Mouse (Mus musculus) heart, embryonic 16.5 days (tissue): ENCODE measurements around the gene Cpeb2. TPM values are rescaled to one million over a fixed set of nuclear protein-coding genes. Genes with fewer than 3 reads are reported as not detected.

Experiments used
- ATAC-seq: fragments of 200-750 bp; cut with Nextera tagmentation; replicated peaks from 2 replicates; pipeline ENCODE4 v1.8.0; 2017; ENCODE audit warnings: moderate number of reproducible peaks; ENCODE audit not compliant: insufficient read depth, low FRiP score; ENCODE audit errors: extremely low read depth
- H3K27ac ChIP-seq: fragments of 300-500 bp; sonication (generic); 2 replicates; pipeline ENCODE4 v1.5.1; 2014; ENCODE audit warnings: mild to moderate bottlenecking, low read length, control low read depth, moderate library complexity
- H3K27me3 ChIP-seq: fragments of 300-500 bp; sonication (generic); 2 replicates; pipeline ENCODE4 v1.6.1; 2014; ENCODE audit warnings: low read length, mixed read lengths; ENCODE audit not compliant: control insufficient read depth, insufficient read depth
- H3K36me3 ChIP-seq: fragments of 300-500 bp; sonication (generic); 2 replicates; pipeline ENCODE4 v1.6.1; 2014; ENCODE audit not compliant: control insufficient read depth, insufficient read depth
- H3K4me1 ChIP-seq: fragments of 300-500 bp; sonication (generic); 2 replicates; pipeline ENCODE4 v1.6.1; 2014; ENCODE audit warnings: low read length, mixed read lengths; ENCODE audit not compliant: control insufficient read depth, insufficient read depth
- H3K4me2 ChIP-seq: fragments of 300-500 bp; sonication (generic); 2 replicates; pipeline ENCODE4 v1.6.1; 2014; ENCODE audit warnings: low read depth, mild to moderate bottlenecking, control low read depth, low read length
- H3K4me3 ChIP-seq: fragments of 300-500 bp; sonication (generic); 2 replicates; pipeline ENCODE4 v1.5.1; 2014; ENCODE audit warnings: mild to moderate bottlenecking, control low read depth, low read length
- H3K9ac ChIP-seq: fragments of 300-500 bp; sonication (generic); 2 replicates; pipeline ENCODE4 v1.6.1; 2014; ENCODE audit warnings: low read length, control low read depth
- H3K9me3 ChIP-seq: fragments of 300-500 bp; sonication (generic); replicated peaks from 2 replicates; pipeline ENCODE4 v1.6.1; 2016; ENCODE audit warnings: low read length; ENCODE audit not compliant: control insufficient read depth
- WGBS: fragments of 180-500 bp; shearing (Covaris S2); extraction: QIAGEN DNeasy Blood & Tissue Kit; methylation state at CpG from one replicate; pipeline ENCODE4 v1.1.7; 2014; 5-methylcytosine and 5-hydroxymethylcytosine counted together
- polyA plus RNA-seq: library from polyadenylated mRNA; unstranded; fragments of >200 nt; fragmentation: Nextera tagmentation; extraction: Ambion mirVana; gene quantifications from 2 replicates; pipeline ENCODE4 v1.2.1, GENCODE M21; 2015

Gene Cpeb2
- 4.5 and 4.8 TPM in 2 replicates for polyA plus RNA-seq

DNA sequence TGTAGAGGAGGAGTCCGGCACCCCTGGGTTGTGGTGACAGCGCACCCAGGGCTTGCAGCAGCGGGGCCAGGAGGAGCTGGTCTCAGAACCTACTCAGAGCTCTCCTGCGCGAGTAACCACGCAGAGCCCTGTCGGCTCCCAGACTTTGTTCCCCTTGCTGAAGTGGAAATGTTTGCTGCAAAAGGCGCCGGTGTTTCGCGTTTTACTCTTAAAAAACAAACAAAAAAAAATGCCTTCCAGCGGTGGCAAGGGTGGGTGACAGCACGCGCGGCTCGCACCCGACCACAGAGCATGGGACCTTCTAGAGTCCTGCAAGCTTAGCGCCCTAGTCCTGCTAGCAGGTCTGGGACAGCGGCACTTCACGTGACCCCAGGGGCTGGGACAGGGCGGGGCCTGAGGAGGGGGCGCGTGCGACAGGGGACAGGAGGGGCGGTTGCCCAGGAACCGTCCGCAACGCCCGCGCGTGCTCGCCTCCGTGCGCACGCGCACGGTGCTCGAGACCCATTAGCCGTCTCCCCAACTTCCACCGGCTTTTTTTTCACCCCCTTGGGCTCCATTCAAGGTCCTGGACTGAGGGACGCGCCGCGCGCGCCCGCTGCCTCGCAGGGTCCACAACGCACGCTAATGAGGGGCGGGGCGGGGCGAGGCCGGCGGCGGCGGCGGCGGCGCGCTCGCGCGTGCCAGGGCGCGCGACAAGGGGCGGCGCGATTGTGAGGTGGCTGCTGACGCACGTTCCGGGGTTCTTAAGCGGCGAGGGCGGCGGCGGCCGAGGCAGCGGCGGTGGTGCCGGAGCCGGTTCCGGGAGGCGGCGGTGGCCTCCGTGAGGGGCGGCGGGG lies at the start of gene Cpeb2:
Gene Cpeb2 (plus strand): TSS at position 691 of the 836 bp plus-strand sequence.
- under 1% methylated on average over 83 of the region's 89 CpGs for WGBS
- Histone ChIP-seq H3K9ac (peak within 1 kb of the TSS; percentile 100), H3K27me3 (no peaks in the 10 kb centered on the region), H3K4me2 (peak within 1 kb of the TSS; percentile 68), H3K36me3 (no peaks in the 10 kb centered on the region), H3K9me3 (no peaks in the 10 kb centered on the region), H3K27ac (peak within 1 kb of the TSS; percentile 97), H3K4me3 (peak within 1 kb of the TSS; percentile 99), H3K4me1 (no peaks in the 10 kb centered on the region)
- ATAC-seq = peak; percentile 91

DNA sequence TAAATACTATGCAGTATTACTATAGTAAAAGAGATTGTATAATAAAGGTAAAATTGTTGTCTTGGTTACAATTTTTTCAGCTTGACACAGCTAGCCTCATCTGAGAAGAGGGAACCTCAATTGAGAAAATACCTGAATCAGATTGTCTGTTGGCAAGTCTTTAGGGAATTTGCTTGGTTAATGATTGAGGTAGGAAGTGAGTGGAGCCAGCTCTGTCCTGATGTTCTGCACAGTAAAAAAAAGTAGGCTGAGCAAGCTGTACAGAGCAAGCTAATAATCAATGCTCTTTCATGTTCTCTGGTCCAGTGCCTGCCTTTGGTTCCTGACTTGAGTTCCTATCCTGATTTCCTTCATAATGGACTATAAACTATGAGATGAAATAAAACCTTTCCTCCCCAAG lies 49.4 kb upstream of the Cpeb2 start:
- H3K9me3 ChIP-seq = no peaks in the 10 kb centered on the region
- H3K36me3 ChIP-seq = no peaks in the 10 kb centered on the region
- H3K4me2 ChIP-seq = no peak overlapping the region
- H3K27ac ChIP-seq = no peak overlapping the region
- no peak for ATAC-seq
- H3K9ac ChIP-seq = no peak overlapping the region
- H3K27me3 ChIP-seq = no peaks in the 10 kb centered on the region
- H3K4me1 ChIP-seq = no peaks in the 10 kb centered on the region
- no peak overlapping the region for H3K4me3 ChIP-seq

DNA sequence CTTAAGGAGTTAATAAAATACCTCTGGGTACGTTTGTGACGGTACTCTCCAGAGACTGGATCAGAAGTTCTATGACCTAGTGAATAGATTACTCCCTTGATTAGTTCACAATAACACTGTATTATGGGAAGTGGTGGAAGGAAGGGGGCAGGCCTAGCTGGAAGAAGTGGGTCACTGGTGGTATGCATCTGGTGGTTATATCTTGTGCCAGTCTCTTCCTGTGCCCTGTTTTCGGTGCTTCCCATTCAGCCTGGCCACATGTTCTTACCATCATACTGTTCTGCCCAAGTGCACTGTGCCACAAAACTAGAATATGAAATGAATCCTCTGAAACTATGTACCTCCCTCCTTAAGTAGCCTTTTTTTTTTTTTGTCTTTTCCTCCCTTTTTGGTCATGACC lies 48.1 kb upstream of the Cpeb2 start:
- ATAC-seq = no peak
- no peak overlapping the region for H3K4me2 ChIP-seq
- no peaks in the 10 kb centered on the region for H3K27me3 ChIP-seq
- H3K27ac ChIP-seq = no peak overlapping the region
- H3K9ac ChIP-seq = no peak overlapping the region
- 65% methylated on average over 3 of the region's 3 CpGs for WGBS
- no peak overlapping the region for H3K4me3 ChIP-seq
- H3K4me1 ChIP-seq = no peaks in the 10 kb centered on the region
- no peaks in the 10 kb centered on the region for H3K9me3 ChIP-seq
- no peaks in the 10 kb centered on the region for H3K36me3 ChIP-seq

DNA sequence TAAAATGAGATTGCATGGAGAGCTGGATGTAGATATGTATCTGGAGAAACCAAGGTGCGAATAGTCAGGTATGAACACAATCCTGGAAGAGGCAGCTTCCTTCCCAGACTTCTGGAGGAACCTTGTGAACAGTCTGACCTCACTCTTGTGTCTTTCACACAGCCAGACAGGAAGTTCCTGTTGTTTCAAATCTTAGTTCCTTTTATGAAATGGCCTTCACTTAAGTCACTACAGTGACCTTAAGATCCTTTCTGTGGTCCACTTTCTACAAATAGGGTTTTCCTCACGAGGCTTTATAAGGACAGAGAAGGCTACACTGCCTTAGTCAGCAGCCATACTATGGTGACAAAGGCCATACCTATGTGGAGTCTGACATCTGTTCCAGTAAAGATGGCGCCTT lies 47.5 kb upstream of the Cpeb2 start:
- WGBS = 77% methylated on average over 3 of the region's 3 CpGs
- H3K27ac ChIP-seq = no peak overlapping the region

DNA sequence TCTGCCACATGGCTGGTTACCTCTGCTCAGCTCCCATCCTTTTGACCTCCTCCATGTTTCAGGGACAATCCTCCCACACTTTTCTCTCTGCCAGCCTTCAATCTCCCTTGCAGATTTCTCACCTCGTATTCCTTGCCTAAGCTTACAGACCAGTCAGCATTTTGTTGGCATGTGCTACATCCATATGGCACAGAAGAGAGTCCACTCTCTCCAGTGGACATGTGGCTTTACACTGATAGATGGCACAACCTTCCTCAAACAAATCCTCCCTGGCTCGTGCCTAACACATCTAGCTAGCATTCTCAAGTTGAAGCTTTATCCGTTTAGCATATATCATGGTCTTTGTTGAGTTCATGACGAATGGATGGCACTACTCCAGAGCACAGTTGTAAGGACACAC lies 32.3 kb upstream of the Cpeb2 start:
- Histone ChIP-seq H3K9ac (no peak overlapping the region), H3K27me3 (no peaks in the 10 kb centered on the region), H3K9me3 (peaks cover 3% of the 10 kb centered on the region; the same call in 1 of the 2 replicates), H3K4me1 (no peaks in the 10 kb centered on the region), H3K36me3 (no peaks in the 10 kb centered on the region), H3K27ac (no peak overlapping the region), H3K4me2 (no peak overlapping the region), H3K4me3 (no peak overlapping the region)
- ATAC-seq = no peak
- 70% methylated on average over 4 of the region's 4 CpGs for WGBS

More for the DNA sequence above, 47.5 kb upstream of the Cpeb2 start:
- Histone ChIP-seq H3K27me3 (no peaks in the 10 kb centered on the region), H3K36me3 (no peaks in the 10 kb centered on the region), H3K4me1 (no peaks in the 10 kb centered on the region), H3K4me2 (no peak overlapping the region), H3K4me3 (no peak overlapping the region), H3K9ac (no peak overlapping the region), H3K9me3 (no peaks in the 10 kb centered on the region)
- no peak for ATAC-seq

DNA sequence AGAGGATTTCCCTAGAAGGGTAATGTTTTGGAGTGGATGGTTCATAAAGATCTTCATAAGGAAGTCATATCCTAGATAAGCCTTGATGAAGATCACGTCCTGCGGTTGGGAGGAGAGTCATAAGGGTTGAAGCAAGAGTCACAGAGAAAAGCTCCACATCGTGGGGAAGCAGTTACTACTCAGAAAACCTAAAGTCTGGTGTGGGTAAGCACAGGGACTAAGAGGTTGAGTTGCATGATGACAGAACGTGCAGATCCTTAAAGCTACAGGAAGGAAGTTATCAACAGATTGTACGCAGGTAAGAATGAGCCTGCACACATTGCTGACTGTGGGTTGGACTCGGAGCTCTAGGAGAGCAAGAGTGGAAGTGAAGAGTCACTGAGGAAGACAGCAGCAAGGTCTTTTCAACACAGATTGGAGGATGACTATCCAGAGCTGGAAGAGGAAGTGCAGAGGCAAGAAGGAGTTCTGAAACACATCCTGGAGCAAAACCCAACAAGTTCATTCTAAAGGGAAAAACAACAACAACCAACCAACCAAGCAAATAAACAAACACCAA lies 26.4 kb upstream of the Cpeb2 start:
- WGBS = 66% methylated on average over 6 of the region's 6 CpGs

DNA sequence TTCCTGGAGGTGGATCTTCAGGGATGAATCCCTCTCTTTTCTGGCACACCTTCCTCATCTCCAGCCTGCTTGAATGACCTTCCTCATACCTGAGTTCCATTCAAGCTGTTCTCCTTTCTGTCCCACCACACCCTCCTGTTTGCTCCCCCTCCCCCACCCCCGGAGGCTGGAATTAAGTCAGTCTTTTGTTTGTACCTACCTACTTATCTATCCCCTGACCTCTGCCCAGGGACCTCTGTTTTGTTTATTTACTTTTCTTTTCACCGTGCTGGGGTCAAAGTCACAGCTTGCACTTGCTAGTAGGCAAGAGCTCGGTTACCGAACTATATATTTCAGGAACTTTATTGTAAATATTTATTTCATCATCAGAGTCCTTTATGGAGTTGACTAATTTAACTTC lies 15.5 kb upstream of the Cpeb2 start:
- H3K4me1 ChIP-seq = peaks cover 10% of the 10 kb centered on the region
- no peak overlapping the region for H3K9ac ChIP-seq
- no peaks in the 10 kb centered on the region for H3K9me3 ChIP-seq
- no peak for ATAC-seq
- H3K4me2 ChIP-seq = no peak overlapping the region
- H3K4me3 ChIP-seq = no peak overlapping the region
- no peaks in the 10 kb centered on the region for H3K36me3 ChIP-seq
- no peak overlapping the region for H3K27ac ChIP-seq
- H3K27me3 ChIP-seq = no peaks in the 10 kb centered on the region
- 44% methylated on average over 4 of the region's 4 CpGs for WGBS

More for the DNA sequence above, 26.4 kb upstream of the Cpeb2 start:
- no peak for ATAC-seq
- no peak overlapping the region for H3K4me3 ChIP-seq
- no peaks in the 10 kb centered on the region for H3K4me1 ChIP-seq
- H3K4me2 ChIP-seq = no peak overlapping the region
- H3K9me3 ChIP-seq = peaks cover 3% of the 10 kb centered on the region; the same call in 1 of the 2 replicates
- H3K9ac ChIP-seq = no peak overlapping the region
- H3K27me3 ChIP-seq = no peaks in the 10 kb centered on the region
- no peaks in the 10 kb centered on the region for H3K36me3 ChIP-seq
- no peak overlapping the region for H3K27ac ChIP-seq

DNA sequence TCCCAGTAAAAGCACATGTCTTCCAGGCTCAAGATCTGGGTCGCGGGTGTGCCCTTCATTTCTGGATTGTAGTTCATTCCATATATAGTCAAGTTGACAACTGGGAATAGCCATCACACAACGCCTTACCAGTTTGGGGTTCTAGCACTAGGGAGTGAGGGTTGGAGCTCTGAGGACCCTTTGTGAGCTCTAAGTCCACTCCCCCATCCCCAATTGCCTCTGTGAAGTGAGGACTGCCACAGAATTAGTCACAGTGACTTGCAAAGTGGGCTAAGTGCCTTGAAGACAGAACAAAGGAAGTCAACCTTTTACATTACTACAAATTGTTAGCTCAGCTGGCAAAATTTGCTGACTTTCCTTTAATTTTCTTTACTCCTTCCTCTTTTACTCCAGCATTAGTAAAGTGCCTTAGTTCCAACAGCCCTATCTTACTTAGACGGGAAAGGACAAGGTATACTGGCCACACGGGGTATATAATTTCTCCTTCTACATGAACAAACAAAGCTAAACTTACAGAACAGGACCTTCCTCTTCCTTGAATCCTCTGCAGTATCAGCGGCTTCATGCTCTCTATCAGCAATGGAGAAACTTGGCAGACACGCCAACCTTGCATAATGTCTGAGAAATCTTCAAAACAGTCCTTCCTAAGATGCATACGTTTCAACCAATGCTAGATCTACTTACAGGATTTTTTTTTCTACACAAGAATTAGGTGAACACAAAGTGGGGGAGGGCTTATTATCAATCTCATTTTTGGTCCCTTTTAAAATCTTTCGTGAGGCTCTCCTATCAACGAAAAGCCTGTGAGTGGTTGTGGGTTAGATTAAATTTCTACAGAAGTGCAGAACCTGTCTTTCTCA lies 14.8 kb upstream of the Cpeb2 start:
- 49% methylated on average over 10 of the region's 10 CpGs for WGBS
- Histone ChIP-seq H3K4me2 (no peak overlapping the region), H3K4me3 (no peak overlapping the region), H3K27ac (peak overlapping the region; percentile 46), H3K9me3 (no peaks in the 10 kb centered on the region), H3K36me3 (no peaks in the 10 kb centered on the region), H3K27me3 (no peaks in the 10 kb centered on the region), H3K9ac (no peak overlapping the region), H3K4me1 (peaks cover 10% of the 10 kb centered on the region)
- ATAC-seq = no peak

DNA sequence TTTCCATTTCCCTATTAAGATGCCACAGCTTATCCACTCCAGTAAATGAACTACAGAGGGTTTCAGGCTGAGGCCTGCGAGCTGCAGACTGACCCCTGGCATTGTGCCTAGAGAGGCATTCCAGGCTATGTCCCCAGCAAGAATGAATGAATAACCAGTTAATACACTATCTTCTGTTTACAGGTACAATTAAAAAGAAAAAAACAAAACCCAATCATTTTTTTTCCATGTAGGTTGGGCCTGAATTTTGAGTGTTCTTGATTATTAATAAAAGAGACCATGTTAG lies 14.2 kb upstream of the Cpeb2 start:
- 15% methylated on average over 1 of the region's 1 CpGs for WGBS
- H3K27me3 ChIP-seq = no peaks in the 10 kb centered on the region
- no peak for ATAC-seq
- no peaks in the 10 kb centered on the region for H3K36me3 ChIP-seq
- H3K9ac ChIP-seq = no peak overlapping the region
- H3K4me3 ChIP-seq = no peak overlapping the region
- peaks cover 10% of the 10 kb centered on the region for H3K4me1 ChIP-seq
- no peak overlapping the region for H3K4me2 ChIP-seq
- peak overlapping the region; percentile 46 for H3K27ac ChIP-seq
- no peaks in the 10 kb centered on the region for H3K9me3 ChIP-seq
